Mouse (Mus musculus) forebrain, embryonic 15.5 days (tissue): ENCODE data around the gene Ufsp1. TPM values are rescaled to one million over a fixed set of nuclear protein-coding genes. Genes with fewer than 3 reads are reported as not detected.

ENCODE experiments used
- ATAC-seq: fragments of 200-750 bp; cut with Nextera tagmentation; replicated peaks from 2 replicates; pipeline ENCODE4 v1.8.0; 2017; ENCODE audit warnings: mild to moderate bottlenecking, moderate TSS enrichment, moderate library complexity
- H3K27ac ChIP-seq: fragments of 300-500 bp; sonication (generic); replicated peaks from 2 replicates; pipeline ENCODE4 v1.5.1; 2015; ENCODE audit warnings: mild to moderate bottlenecking, inconsistent platforms
- H3K27me3 ChIP-seq: fragments of 300-500 bp; sonication (generic); 2 replicates; pipeline ENCODE4 v1.6.1; 2015; ENCODE audit warnings: inconsistent platforms
- H3K36me3 ChIP-seq: fragments of 300-500 bp; sonication (generic); 2 replicates; pipeline ENCODE4 v1.6.1; 2015; ENCODE audit warnings: mild to moderate bottlenecking, inconsistent platforms
- H3K4me1 ChIP-seq: fragments of 300-500 bp; sonication (generic); 2 replicates; pipeline ENCODE4 v1.6.1; 2015; ENCODE audit warnings: inconsistent platforms
- H3K4me2 ChIP-seq: fragments of 300-500 bp; sonication (generic); replicated peaks from 2 replicates; pipeline ENCODE4 v1.6.1; 2015; ENCODE audit warnings: mild to moderate bottlenecking, inconsistent platforms
- H3K4me3 ChIP-seq: fragments of 300-500 bp; sonication (generic); 2 replicates; pipeline ENCODE4 v1.5.1; 2015; ENCODE audit warnings: mild to moderate bottlenecking, inconsistent platforms
- H3K9ac ChIP-seq: fragments of 300-500 bp; sonication (generic); replicated peaks from 2 replicates; pipeline ENCODE4 v1.6.1; 2015; ENCODE audit warnings: mild to moderate bottlenecking, inconsistent platforms
- H3K9me3 ChIP-seq: fragments of 300-500 bp; sonication (generic); 2 replicates; pipeline ENCODE4 v1.6.1; 2016; ENCODE audit warnings: inconsistent platforms
- WGBS: fragments of 180-500 bp; shearing (Covaris S2); methylation state at CpG from one replicate; pipeline ENCODE4 v1.1.7; 2015; ENCODE audit warnings: mixed read lengths; 5-methylcytosine and 5-hydroxymethylcytosine counted together
- microRNA-seq: library from miRNA; unstranded; fragments of <30 nt; microRNA quantifications from one replicate; pipeline ENCODE4, GENCODE M21; 2016
- polyA plus RNA-seq: library from polyadenylated mRNA; unstranded; fragments of >200 nt; fragmentation: Nextera tagmentation; extraction: Ambion mirVana; gene quantifications from 2 replicates; pipeline ENCODE4 v1.2.1, GENCODE M21; 2015

Gene Ufsp1
- polyA plus RNA-seq, 1 experiment from 2014 or later, result 9.4 TPM

DNA sequence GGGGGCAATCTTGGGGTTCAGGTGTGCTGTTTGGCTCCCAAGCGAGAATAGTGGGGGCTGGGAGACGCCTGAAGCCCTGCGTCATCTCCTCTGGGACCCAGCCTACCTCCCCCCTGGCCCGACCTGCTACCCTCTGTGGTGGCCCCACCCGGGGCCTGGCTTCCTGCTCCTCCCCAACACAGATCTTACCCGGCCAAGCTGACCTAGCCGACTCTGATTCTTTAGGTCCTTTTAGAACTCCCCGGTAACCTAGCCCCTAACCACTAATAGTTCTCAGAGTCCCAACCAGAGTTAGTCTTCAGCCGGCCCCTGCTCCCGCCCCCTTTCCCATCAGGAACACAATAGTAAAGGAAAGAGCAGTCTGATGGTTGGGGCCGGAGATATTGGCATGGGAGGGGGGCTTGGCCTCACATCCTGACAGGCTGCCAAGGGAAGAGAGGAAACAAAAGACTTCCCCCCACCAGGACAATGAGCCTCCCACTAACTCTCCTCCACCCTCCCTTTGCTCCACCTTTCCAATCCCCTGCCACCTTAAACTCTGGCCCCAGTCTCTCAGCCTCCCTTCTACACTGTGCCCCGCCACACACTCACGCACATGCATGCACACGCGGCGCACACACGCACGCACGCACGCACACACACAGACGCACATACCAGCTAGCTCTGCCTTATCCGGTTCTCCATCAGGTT is 45.0 kb downstream of the Ufsp1 start:
- Histone ChIP-seq H3K4me3 (peak overlapping the region; percentile 44), H3K27ac (peak overlapping the region; percentile 78), H3K4me1 (peaks cover 18% of the 10 kb centered on the region), H3K9me3 (no peaks in the 10 kb centered on the region), H3K36me3 (no peaks in the 10 kb centered on the region), H3K27me3 (no peaks in the 10 kb centered on the region), H3K4me2 (peak overlapping the region; percentile 84), H3K9ac (peak overlapping the region; percentile 53)
- ATAC-seq, result peak; percentile 63
- WGBS, result under 1% methylated on average over 22 of the region's 22 CpGs

DNA sequence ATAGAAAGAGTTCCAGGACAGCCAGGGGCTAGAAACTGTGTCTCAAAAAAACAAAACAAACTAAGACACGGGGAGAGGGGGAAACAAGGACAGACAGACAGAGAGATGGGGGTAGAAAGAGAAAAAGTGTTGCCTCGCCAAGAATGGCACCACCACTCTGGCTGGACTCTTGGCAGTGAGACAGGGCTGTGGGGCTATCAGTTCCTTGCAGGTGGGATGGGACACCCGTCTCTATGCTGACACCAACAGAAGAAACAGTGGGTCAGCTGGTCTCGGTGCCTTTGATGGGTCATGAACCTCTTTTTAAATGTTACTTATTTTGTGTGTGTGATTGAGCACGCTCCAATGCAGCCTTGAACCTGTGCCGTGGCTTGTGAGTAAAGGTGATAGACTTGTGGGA is 45.8 kb downstream of the Ufsp1 start:
- Histone ChIP-seq H3K9ac (no peak overlapping the region), H3K4me1 (peaks cover 18% of the 10 kb centered on the region), H3K27ac (peak overlapping the region; percentile 78), H3K9me3 (no peaks in the 10 kb centered on the region), H3K36me3 (no peaks in the 10 kb centered on the region), H3K4me2 (peak overlapping the region; percentile 84; the same call in 1 of the 2 replicates), H3K4me3 (peak overlapping the region; percentile 44; the same call in 1 of the 2 replicates), H3K27me3 (no peaks in the 10 kb centered on the region)
- WGBS, result 76% methylated on average over 6 of the region's 6 CpGs
- ATAC-seq, result no peak

DNA sequence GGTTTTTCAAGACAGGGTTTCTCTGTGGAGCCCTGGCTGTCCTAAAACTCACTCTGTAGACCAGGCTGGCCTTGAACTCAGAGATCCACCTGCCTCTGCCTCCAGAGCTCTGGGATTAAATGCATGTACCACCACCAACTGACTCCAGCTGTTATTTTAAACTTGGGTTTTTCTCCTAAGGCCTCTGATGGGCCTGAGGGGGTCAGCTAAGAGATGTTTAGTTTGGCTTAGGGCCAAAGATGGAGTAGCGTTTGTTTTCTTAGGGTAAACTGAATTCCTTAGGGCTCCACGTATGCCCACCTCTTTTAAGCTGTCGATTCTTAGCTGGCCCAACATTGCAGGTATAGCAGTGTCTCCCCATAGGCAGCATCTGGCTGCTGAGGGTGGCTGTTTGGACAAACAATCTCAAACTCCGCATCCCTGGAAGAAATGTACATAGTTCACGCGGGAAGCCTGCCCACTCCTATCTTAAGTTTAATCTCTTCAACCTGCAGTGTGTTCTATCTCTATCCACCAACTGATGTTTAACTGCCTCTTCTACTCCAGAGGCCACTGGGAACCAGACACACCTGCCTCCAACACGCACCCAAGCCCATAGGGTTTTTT is 48.1 kb downstream of the Ufsp1 start:
- peaks cover 18% of the 10 kb centered on the region for H3K4me1 ChIP-seq
- H3K27me3 ChIP-seq, result no peaks in the 10 kb centered on the region
- H3K9ac ChIP-seq, result no peak overlapping the region
- H3K27ac ChIP-seq, result no peak overlapping the region
- no peaks in the 10 kb centered on the region for H3K36me3 ChIP-seq
- 77% methylated on average over 7 of the region's 7 CpGs for WGBS
- no peak for ATAC-seq
- H3K4me2 ChIP-seq, result no peak overlapping the region
- no peak overlapping the region for H3K4me3 ChIP-seq
- H3K9me3 ChIP-seq, result no peaks in the 10 kb centered on the region

DNA sequence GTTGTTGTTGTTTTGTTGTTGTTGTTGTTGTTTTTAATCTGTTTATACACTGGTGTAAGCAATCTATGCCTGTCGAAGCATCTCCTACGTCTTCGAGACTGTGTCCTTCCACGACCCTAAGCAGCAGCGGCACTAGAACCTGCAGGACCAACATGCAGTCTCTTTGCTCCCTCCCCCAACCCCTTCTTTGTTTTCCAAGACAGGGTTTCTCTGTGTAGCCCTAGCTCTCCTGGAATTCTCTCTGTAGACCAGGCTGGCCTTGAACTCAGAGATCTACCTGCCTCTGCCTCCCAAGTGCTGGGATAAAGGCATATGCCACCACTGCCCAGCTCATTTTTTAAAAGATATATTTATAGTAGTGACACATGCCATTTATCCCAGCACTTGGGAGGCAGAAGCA is 49.0 kb downstream of the Ufsp1 start:
- Histone ChIP-seq H3K9me3 (no peaks in the 10 kb centered on the region), H3K27ac (no peak overlapping the region), H3K4me2 (no peak overlapping the region), H3K27me3 (no peaks in the 10 kb centered on the region), H3K9ac (no peak overlapping the region), H3K4me1 (peaks cover 22% of the 10 kb centered on the region), H3K4me3 (no peak overlapping the region), H3K36me3 (no peaks in the 10 kb centered on the region)
- no peak for ATAC-seq
- WGBS, result 93% methylated on average over 5 of the region's 5 CpGs

DNA sequence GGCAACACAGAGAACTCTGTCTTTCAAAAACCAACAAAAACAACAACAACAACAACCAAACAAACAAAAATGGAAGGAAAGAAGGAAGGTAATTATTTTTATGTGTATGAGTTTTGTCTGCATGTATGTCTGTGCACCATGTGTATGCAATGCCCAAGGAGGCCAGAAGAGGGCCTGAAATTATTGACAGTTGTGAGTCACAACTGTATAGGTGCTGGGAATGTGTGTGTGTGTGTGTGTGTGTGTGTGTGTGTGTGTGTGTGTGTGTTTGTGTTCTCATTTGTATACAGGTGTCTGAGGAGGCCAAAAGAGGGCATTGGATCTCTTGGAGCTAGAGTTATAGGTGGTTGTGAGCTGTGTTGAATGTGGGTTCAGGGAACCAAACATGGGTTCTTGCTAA is 49.4 kb downstream of the Ufsp1 start:
- no peak overlapping the region for H3K4me2 ChIP-seq
- H3K9me3 ChIP-seq, result no peaks in the 10 kb centered on the region
- no peak overlapping the region for H3K9ac ChIP-seq
- H3K27ac ChIP-seq, result no peak overlapping the region
- no peaks in the 10 kb centered on the region for H3K27me3 ChIP-seq
- ATAC-seq, result no peak
- no peak overlapping the region for H3K4me3 ChIP-seq
- no peaks in the 10 kb centered on the region for H3K36me3 ChIP-seq
- peaks cover 22% of the 10 kb centered on the region for H3K4me1 ChIP-seq

Small RNAs within 50 kb of the gene (microRNA-seq; reads per million reads assigned to microRNA genes)
- gene Mir7036, result 1.5 reads per million
- not detected for gene Mir8116

Other genes with a start within 250 kb of the Ufsp1 start
- gene Ap1s1, start 248.5 kb upstream of the Ufsp1 start, polyA plus RNA-seq, result 248 and 257 TPM in 2 replicates
- gene Serpine1, start 222.4 kb upstream of the Ufsp1 start, polyA plus RNA-seq, result 0.14 and 0.28 TPM in 2 replicates
- gene Trim56, start 178.4 kb upstream of the Ufsp1 start, polyA plus RNA-seq, result 3.4 and 3.7 TPM in 2 replicates
- not detected in 2 replicates for gene Muc3, start 145.3 kb upstream of the Ufsp1 start, polyA plus RNA-seq
- 0.09 TPM in 1 of 2 replicates, not detected in the other for gene Muc3a, start 82.2 kb upstream of the Ufsp1 start, polyA plus RNA-seq
- 7.7 and 11.2 TPM in 2 replicates for gene Ache, start 7.1 kb upstream of the Ufsp1 start, polyA plus RNA-seq
- 118 and 129 TPM in 2 replicates for gene Srrt, start 13.0 kb downstream of the Ufsp1 start, polyA plus RNA-seq
- 19.1 and 21.1 TPM in 2 replicates for gene Trip6, start 19.8 kb downstream of the Ufsp1 start, polyA plus RNA-seq
- 20.1 and 23.1 TPM in 2 replicates for gene Slc12a9, start 39.0 kb downstream of the Ufsp1 start, polyA plus RNA-seq
- 6.6 and 7.1 TPM in 2 replicates for gene Ephb4, start 55.5 kb downstream of the Ufsp1 start, polyA plus RNA-seq
- gene Zan, start 182.4 kb downstream of the Ufsp1 start, polyA plus RNA-seq, result 0.04 and 0.14 TPM in 2 replicates
- gene Pop7, start 207.9 kb downstream of the Ufsp1 start, polyA plus RNA-seq, result 75.9 and 79.3 TPM in 2 replicates
- 19.2 and 20.0 TPM in 2 replicates for gene Gigyf1, start 223.9 kb downstream of the Ufsp1 start, polyA plus RNA-seq
- gene Epo, start 238.6 kb downstream of the Ufsp1 start, polyA plus RNA-seq, result not detected in 2 replicates
- 535 and 578 TPM in 2 replicates for gene Gnb2, start 238.9 kb downstream of the Ufsp1 start, polyA plus RNA-seq